Mouse (Mus musculus): ENCODE data around the gene Kif3a. TPM values are rescaled to one million over a fixed set of nuclear protein-coding genes. Genes with fewer than 3 reads are reported as not detected.

The Kif3a gene
- polyA plus RNA-seq, 1 experiment from 2014 or later, result 47.1 TPM

GRCm38 (mm10) chr11:53528397-53529252 is 38.6 kb upstream of the Kif3a start:
- Histone ChIP-seq H3K4me3 (no peak overlapping the region), H3K9me3 (no peaks in the 10 kb centered on the region), H3K27me3 (ENCODE audit: insufficient read depth, poor library complexity, severe bottlenecking) (no peaks in the 10 kb centered on the region), H3K27ac (peak overlapping the region; percentile 48; the same call in 1 of the 2 replicates), H3K4me1 (peaks cover 69% of the 10 kb centered on the region), H3K36me3 (peaks cover 11% of the 10 kb centered on the region)
- no peak for DNase-seq (ENCODE audit: low spot score)
- WGBS, result 51% methylated on average over 9 of the region's 9 CpGs

- Histone ChIP-seq H3K36me3 (peaks cover 17% of the 10 kb centered on the region), H3K27me3 (ENCODE audit: insufficient read depth, poor library complexity, severe bottlenecking) (no peaks in the 10 kb centered on the region), H3K4me1 (peaks cover 63% of the 10 kb centered on the region), H3K9me3 (no peaks in the 10 kb centered on the region), H3K4me3 (no peak overlapping the region), H3K27ac (0 out of 2 replicates have a peak overlapping the region, but pooled peaks have one; percentile 31)
- WGBS, result 38% methylated on average over 6 of the region's 6 CpGs
- no peak for DNase-seq (ENCODE audit: low spot score)
These were observed 38.0 kb upstream of the Kif3a start for GRCm38 (mm10) chr11:53529253-53529557.

GRCm38 (mm10) chr11:53530001-53530400 is 37.2 kb upstream of the Kif3a start:
- H3K4me1 ChIP-seq, result peaks cover 57% of the 10 kb centered on the region
- H3K27me3 ChIP-seq (ENCODE audit: insufficient read depth, poor library complexity, severe bottlenecking), result no peaks in the 10 kb centered on the region
- H3K4me3 ChIP-seq, result no peak overlapping the region
- H3K9me3 ChIP-seq, result no peaks in the 10 kb centered on the region
- H3K27ac ChIP-seq, result 0 out of 2 replicates have a peak overlapping the region, but pooled peaks have one; percentile 31
- 63% methylated on average over 9 of the region's 9 CpGs for WGBS
- H3K36me3 ChIP-seq, result peaks cover 25% of the 10 kb centered on the region
- DNase-seq (ENCODE audit: low spot score), result no peak

- Histone ChIP-seq H3K9me3 (no peaks in the 10 kb centered on the region), H3K36me3 (peaks cover 42% of the 10 kb centered on the region), H3K4me3 (no peak overlapping the region), H3K4me1 (peaks cover 40% of the 10 kb centered on the region), H3K27ac (no peak overlapping the region), H3K27me3 (ENCODE audit: insufficient read depth, poor library complexity, severe bottlenecking) (no peaks in the 10 kb centered on the region)
- DNase-seq (ENCODE audit: low spot score), result no peak
- 90% methylated on average over 10 of the region's 10 CpGs for WGBS
These were observed 35.5 kb upstream of the Kif3a start for GRCm38 (mm10) chr11:53531578-53532230.

GRCm38 (mm10) chr11:53532231-53532620 is 35.0 kb upstream of the Kif3a start:
- no peak for DNase-seq (ENCODE audit: low spot score)
- Histone ChIP-seq H3K36me3 (peaks cover 47% of the 10 kb centered on the region), H3K4me3 (no peak overlapping the region), H3K27ac (no peak overlapping the region), H3K27me3 (ENCODE audit: insufficient read depth, poor library complexity, severe bottlenecking) (no peaks in the 10 kb centered on the region), H3K9me3 (no peaks in the 10 kb centered on the region), H3K4me1 (peaks cover 37% of the 10 kb centered on the region)
- WGBS, result 90% methylated on average over 1 of the region's 1 CpGs

GRCm38 (mm10) chr11:53539002-53539491 is 28.1 kb upstream of the Kif3a start:
- WGBS, result 81% methylated on average over 15 of the region's 15 CpGs
- Histone ChIP-seq H3K36me3 (peaks cover 79% of the 10 kb centered on the region), H3K27me3 (ENCODE audit: insufficient read depth, poor library complexity, severe bottlenecking) (no peaks in the 10 kb centered on the region)

GRCm38 (mm10) chr11:53540394-53540793 is 26.8 kb upstream of the Kif3a start:
- peaks cover 65% of the 10 kb centered on the region for H3K36me3 ChIP-seq

More at GRCm38 (mm10) chr11:53539002-53539491, 28.1 kb upstream of the Kif3a start:
- H3K27ac ChIP-seq, result no peak overlapping the region
- peaks cover 15% of the 10 kb centered on the region for H3K4me1 ChIP-seq
- H3K4me3 ChIP-seq, result no peak overlapping the region
- DNase-seq (ENCODE audit: low spot score), result no peak
- no peaks in the 10 kb centered on the region for H3K9me3 ChIP-seq

GRCm38 (mm10) chr11:53541222-53541621 is 26.0 kb upstream of the Kif3a start:
- Histone ChIP-seq H3K36me3 (peaks cover 57% of the 10 kb centered on the region), H3K27ac (no peak overlapping the region), H3K4me1 (peaks cover 15% of the 10 kb centered on the region), H3K9me3 (no peaks in the 10 kb centered on the region), H3K27me3 (ENCODE audit: insufficient read depth, poor library complexity, severe bottlenecking) (no peaks in the 10 kb centered on the region), H3K4me3 (no peak overlapping the region)
- WGBS, result 82% methylated on average over 11 of the region's 11 CpGs
- no peak for DNase-seq (ENCODE audit: low spot score)

More at GRCm38 (mm10) chr11:53540394-53540793, 26.8 kb upstream of the Kif3a start:
- DNase-seq (ENCODE audit: low spot score), result no peak
- Histone ChIP-seq H3K27me3 (ENCODE audit: insufficient read depth, poor library complexity, severe bottlenecking) (no peaks in the 10 kb centered on the region), H3K9me3 (no peaks in the 10 kb centered on the region), H3K27ac (no peak overlapping the region), H3K4me1 (peaks cover 15% of the 10 kb centered on the region), H3K4me3 (no peak overlapping the region)
- 88% methylated on average over 3 of the region's 3 CpGs for WGBS

- no peak overlapping the region for H3K27ac ChIP-seq
- no peak overlapping the region for H3K4me3 ChIP-seq
- peaks cover 22% of the 10 kb centered on the region for H3K4me1 ChIP-seq
- H3K9me3 ChIP-seq, result no peaks in the 10 kb centered on the region
- WGBS, result 67% methylated on average over 7 of the region's 7 CpGs
- no peaks in the 10 kb centered on the region for H3K27me3 ChIP-seq (ENCODE audit: insufficient read depth, poor library complexity, severe bottlenecking)
- peaks cover 39% of the 10 kb centered on the region for H3K36me3 ChIP-seq
- no peak for DNase-seq (ENCODE audit: low spot score)
These were observed 24.2 kb upstream of the Kif3a start for GRCm38 (mm10) chr11:53543021-53543420.

- Histone ChIP-seq H3K4me3 (no peak overlapping the region), H3K4me1 (peaks cover 25% of the 10 kb centered on the region), H3K36me3 (peaks cover 10% of the 10 kb centered on the region; the same call in 1 of the 2 replicates), H3K27me3 (ENCODE audit: insufficient read depth, poor library complexity, severe bottlenecking) (no peaks in the 10 kb centered on the region), H3K27ac (no peak overlapping the region), H3K9me3 (no peaks in the 10 kb centered on the region)
- no peak for DNase-seq (ENCODE audit: low spot score)
- 71% methylated on average over 6 of the region's 6 CpGs for WGBS
These were observed 20.9 kb upstream of the Kif3a start for GRCm38 (mm10) chr11:53546271-53546670.

GRCm38 (mm10) chr11:53547566-53547965 is 19.6 kb upstream of the Kif3a start:
- H3K4me3 ChIP-seq, result no peak overlapping the region
- H3K27ac ChIP-seq, result no peak overlapping the region
- H3K27me3 ChIP-seq (ENCODE audit: insufficient read depth, poor library complexity, severe bottlenecking), result no peaks in the 10 kb centered on the region
- no peaks in the 10 kb centered on the region for H3K36me3 ChIP-seq
- H3K9me3 ChIP-seq, result no peaks in the 10 kb centered on the region
- no peak for DNase-seq (ENCODE audit: low spot score)
- 50% methylated on average over 6 of the region's 6 CpGs for WGBS
- peaks cover 17% of the 10 kb centered on the region for H3K4me1 ChIP-seq

- Histone ChIP-seq H3K4me3 (no peak overlapping the region), H3K9me3 (peaks cover 3% of the 10 kb centered on the region; the same call in 1 of the 2 replicates), H3K27me3 (ENCODE audit: insufficient read depth, poor library complexity, severe bottlenecking) (no peaks in the 10 kb centered on the region), H3K27ac (0 out of 2 replicates have a peak overlapping the region, but pooled peaks have one; percentile 17), H3K4me1 (peaks cover 12% of the 10 kb centered on the region), H3K36me3 (no peaks in the 10 kb centered on the region)
- 82% methylated on average over 19 of the region's 19 CpGs for WGBS
- no peak for DNase-seq (ENCODE audit: low spot score)
These were observed 19.1 kb upstream of the Kif3a start for GRCm38 (mm10) chr11:53548036-53548605.

- Histone ChIP-seq H3K36me3 (no peaks in the 10 kb centered on the region), H3K27ac (no peak overlapping the region), H3K4me3 (no peak overlapping the region), H3K27me3 (ENCODE audit: insufficient read depth, poor library complexity, severe bottlenecking) (no peaks in the 10 kb centered on the region), H3K4me1 (peaks cover 10% of the 10 kb centered on the region), H3K9me3 (peaks cover 4% of the 10 kb centered on the region; the same call in 1 of the 2 replicates)
- no peak for DNase-seq (ENCODE audit: low spot score)
- 90% methylated on average over 1 of the region's 1 CpGs for WGBS
These were observed 16.5 kb upstream of the Kif3a start for GRCm38 (mm10) chr11:53550714-53551113.

Data from heart, embryonic 10.5 days (tissue).